Mouse (Mus musculus): ENCODE results near the gene Mrgprb3. TPM values are rescaled to one million over a fixed set of nuclear protein-coding genes. Genes with fewer than 3 reads are reported as not detected.

The Mrgprb3 gene
- not detected in 2 replicates for polyA plus RNA-seq (2012; rRNA removed)

DNA sequence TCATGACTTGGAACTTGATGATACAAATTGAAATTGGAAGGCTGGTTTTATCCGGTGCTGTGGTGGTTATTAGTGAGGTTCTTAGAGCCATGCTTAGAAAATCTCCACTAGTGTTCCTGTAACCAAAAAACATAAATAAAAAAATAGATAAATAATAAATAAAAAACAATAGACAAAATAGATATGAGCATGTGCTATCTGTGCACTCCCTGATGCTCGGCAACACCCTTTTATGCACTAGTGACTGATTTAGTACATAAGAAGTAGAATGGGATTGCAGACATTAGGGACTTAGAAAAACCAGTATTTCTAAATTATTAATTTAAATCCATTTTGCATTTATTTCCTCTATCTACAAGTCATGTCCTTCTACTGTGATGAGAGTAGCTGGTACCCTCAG lies at the start of gene Mrgprb3:
Gene Mrgprb3 (minus strand): TSS at position 101 of the 400 bp plus-strand sequence.

Other genes with a start within 250 kb of the Mrgprb3 start
- gene Mrgprb1, start 187.5 kb downstream of the Mrgprb3 start, polyA plus RNA-seq (2012; rRNA removed), result not detected in 2 replicates
- gene Mrgprx2, start 144.5 kb downstream of the Mrgprb3 start, polyA plus RNA-seq (2012; rRNA removed), result not detected in 2 replicates
- not detected in 2 replicates for gene Mrgprb2, start 85.7 kb downstream of the Mrgprb3 start, polyA plus RNA-seq (2012; rRNA removed)
- gene Zdhhc13, start 145.2 kb upstream of the Mrgprb3 start, polyA plus RNA-seq (2012; rRNA removed), result 29.9 and 34.5 TPM in 2 replicates
- 0.06 and 3.3 TPM in 2 replicates for gene Csrp3, start 204.2 kb upstream of the Mrgprb3 start, polyA plus RNA-seq (2012; rRNA removed)
- gene E2f8, start 237.8 kb upstream of the Mrgprb3 start, polyA plus RNA-seq (2012; rRNA removed), result 8.3 and 8.5 TPM in 2 replicates